Mouse (Mus musculus): ENCODE results near the gene Tor1aip2.

DNA sequence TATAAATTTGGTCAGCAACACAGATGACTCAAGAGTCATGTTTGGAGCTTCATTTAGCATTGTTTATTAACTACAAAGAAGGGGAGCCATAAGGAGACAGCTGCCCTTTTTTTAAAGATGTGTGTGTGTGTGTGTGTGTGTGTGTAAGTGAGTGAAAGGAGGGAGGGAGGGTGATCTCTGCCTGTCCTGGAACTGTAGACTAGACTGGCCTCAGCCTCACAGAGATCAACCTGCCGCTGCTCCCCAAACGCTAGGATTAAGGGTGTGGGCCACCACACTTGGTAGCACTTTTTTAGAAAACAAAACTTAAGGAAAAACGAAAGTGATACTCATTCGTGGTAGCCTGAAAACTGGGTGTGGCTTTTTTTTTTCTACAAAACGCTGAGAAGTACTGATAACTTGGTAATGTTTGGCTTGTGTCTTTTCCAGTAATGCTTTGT lies 2.0 kb downstream of the Tor1aip2 start:
- no peak for TF ChIP-seq POLR2A (IDR thresholded peaks at IDR 0.05; ENCODE audit: extremely low read depth, insufficient read depth, low read length)
- TF ChIP-seq CTCF (IDR thresholded peaks at IDR 0.05; ENCODE audit: low read depth, low read length) = no peak
